12 mouse cellular contexts compared by ENCODE assay signal in the genomic region with DNA sequence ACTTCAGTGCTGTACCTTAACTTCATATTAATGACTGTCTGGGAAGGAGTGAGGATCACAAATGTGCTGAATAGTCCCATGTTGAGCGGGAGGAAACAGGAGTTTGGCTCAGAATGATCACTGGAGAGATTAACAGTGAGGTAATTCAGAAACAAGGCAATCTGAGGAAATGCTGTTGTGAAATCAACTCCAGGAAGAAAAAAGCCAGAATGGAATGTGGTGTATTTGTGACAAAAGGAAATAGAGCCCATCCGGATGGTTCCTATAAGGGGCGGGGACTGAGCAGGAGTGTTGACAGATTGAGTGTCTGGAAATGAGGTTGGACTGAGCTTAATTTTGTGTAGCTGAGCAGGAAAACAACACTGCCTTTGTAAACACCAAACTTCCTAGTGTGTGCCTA.
DNase-seq lines count a peak whose midpoint lies in the region; ATAC-seq and TF ChIP-seq lines count a peak whose summit lies in the region.
"Had no signal": no experiment of that assay in that cellular context is flagged by ENCODE, and none has a peak within 500 bp of the region (broad histone marks: within the 10 kb centered on the region; RNA-seq: fewer than 3 reads in every experiment).

No protein-coding gene starts in this region.

- intact Hi-C loops in gastrocnemius, adult 2 months (cut with DNase I) = no loop called here
- intact Hi-C loops in gastrocnemius, postnatal 36 days (cut with DNase I) = no loop called here

- H3K27me3 ChIP-seq in embryonic facial prominence, embryonic 15.5 days = no peaks in the 10 kb centered on the region
- no peaks in the 10 kb centered on the region for H3K27me3 ChIP-seq in forebrain, embryonic 12.5 days
- H3K27me3 ChIP-seq in midbrain, embryonic 16.5 days (ENCODE audit: control insufficient read depth, insufficient read depth, low read depth, low read length) = no peaks in the 10 kb centered on the region
- H3K27me3 ChIP-seq in midbrain, embryonic 14.5 days (ENCODE audit: control insufficient read depth, insufficient read depth, low read length) = no peaks in the 10 kb centered on the region
- H3K27me3 ChIP-seq: limb, embryonic 15.5 days; neural tube, embryonic 12.5 days had no signal

- peak overlapping the region; percentile 58 for H3K27ac ChIP-seq in gastrocnemius, adult 2 months
- peak overlapping the region; percentile 44; the same call in 1 of the 2 replicates for H3K27ac ChIP-seq in embryonic facial prominence, embryonic 15.5 days (replicated peaks)
- no peak overlapping the region for H3K27ac ChIP-seq in forebrain, embryonic 12.5 days
- no peak overlapping the region for H3K27ac ChIP-seq in midbrain, embryonic 16.5 days (ENCODE audit: low read length)
- no peak overlapping the region for H3K27ac ChIP-seq in midbrain, embryonic 14.5 days (replicated peaks; ENCODE audit: low read depth, low read length)
- H3K27ac ChIP-seq: limb, embryonic 15.5 days; neural tube, embryonic 12.5 days had no signal

- H3K36me3 ChIP-seq in embryonic facial prominence, embryonic 15.5 days = no peaks in the 10 kb centered on the region
- no peaks in the 10 kb centered on the region for H3K36me3 ChIP-seq in forebrain, embryonic 12.5 days (replicated peaks)
- H3K36me3 ChIP-seq in midbrain, embryonic 16.5 days (ENCODE audit: control insufficient read depth, insufficient read depth, low read length) = no peaks in the 10 kb centered on the region
- H3K36me3 ChIP-seq in midbrain, embryonic 14.5 days (ENCODE audit: control insufficient read depth, insufficient read depth, low read length) = no peaks in the 10 kb centered on the region
- H3K36me3 ChIP-seq: limb, embryonic 15.5 days; neural tube, embryonic 12.5 days had no signal

- no peak overlapping the region for H3K4me3 ChIP-seq in gastrocnemius, adult 2 months
- H3K4me3 ChIP-seq in embryonic facial prominence, embryonic 15.5 days (replicated peaks) = no peak overlapping the region
- no peak overlapping the region for H3K4me3 ChIP-seq in forebrain, embryonic 12.5 days (replicated peaks)
- no peak overlapping the region for H3K4me3 ChIP-seq in midbrain, embryonic 16.5 days (ENCODE audit: low read depth, low read length)
- no peak overlapping the region for H3K4me3 ChIP-seq in midbrain, embryonic 14.5 days (replicated peaks; ENCODE audit: low read depth, low read length)
- H3K4me3 ChIP-seq: limb, embryonic 15.5 days; neural tube, embryonic 12.5 days had no signal

- peaks cover 11% of the 10 kb centered on the region; the same call in 1 of the 2 replicates for H3K4me1 ChIP-seq in embryonic facial prominence, embryonic 15.5 days
- no peaks in the 10 kb centered on the region for H3K4me1 ChIP-seq in forebrain, embryonic 12.5 days
- H3K4me1 ChIP-seq in midbrain, embryonic 16.5 days (ENCODE audit: control insufficient read depth, insufficient read depth, low read length) = no peaks in the 10 kb centered on the region
- no peaks in the 10 kb centered on the region for H3K4me1 ChIP-seq in midbrain, embryonic 14.5 days (ENCODE audit: control insufficient read depth, insufficient read depth, low read length)

- H3K9ac ChIP-seq in embryonic facial prominence, embryonic 15.5 days = no peak overlapping the region
- no peak overlapping the region for H3K9ac ChIP-seq in forebrain, embryonic 12.5 days
- no peak overlapping the region for H3K9ac ChIP-seq in midbrain, embryonic 16.5 days (ENCODE audit: low read depth, low read length)
- no peak overlapping the region for H3K9ac ChIP-seq in midbrain, embryonic 14.5 days (replicated peaks; ENCODE audit: low read length)
- H3K9ac ChIP-seq: limb, embryonic 15.5 days; neural tube, embryonic 12.5 days had no signal

- ATAC-seq in embryonic facial prominence, embryonic 15.5 days (ENCODE audit: insufficient number of reproducible peaks, low FRiP score, low TSS enrichment, low read depth) = peak; percentile 51; the same call in 1 of the 2 replicates
- ATAC-seq in forebrain, embryonic 12.5 days (ENCODE audit: low FRiP score) = no peak
- no peak for ATAC-seq in midbrain, embryonic 16.5 days
- ATAC-seq in midbrain, embryonic 14.5 days (ENCODE audit: low FRiP score, low TSS enrichment) = no peak
- ATAC-seq: CD4-positive, CD25-positive, alpha-beta regulatory T cell, adult 4 months had no signal

- 41% methylated on average over 3 of the region's 3 CpGs for WGBS in embryonic facial prominence, embryonic 15.5 days
- WGBS in forebrain, embryonic 12.5 days = 86% methylated on average over 3 of the region's 3 CpGs
- 84% methylated on average over 3 of the region's 3 CpGs for WGBS in midbrain, embryonic 16.5 days
- WGBS in midbrain, embryonic 14.5 days = 86% methylated on average over 3 of the region's 3 CpGs

- no peaks in the 10 kb centered on the region for H3K9me3 ChIP-seq in embryonic facial prominence, embryonic 15.5 days (replicated peaks)
- no peaks in the 10 kb centered on the region for H3K9me3 ChIP-seq in forebrain, embryonic 12.5 days
- no peaks in the 10 kb centered on the region for H3K9me3 ChIP-seq in midbrain, embryonic 16.5 days (replicated peaks; ENCODE audit: control insufficient read depth, low read length, poor library complexity, severe bottlenecking)
- no peaks in the 10 kb centered on the region for H3K9me3 ChIP-seq in midbrain, embryonic 14.5 days (ENCODE audit: control insufficient read depth, low read length)
- H3K9me3 ChIP-seq: limb, embryonic 15.5 days; neural tube, embryonic 12.5 days had no signal

- no peak for TF ChIP-seq CTCF in gastrocnemius, adult 2 months (IDR thresholded peaks at IDR 0.05)

- H3K4me2 ChIP-seq in embryonic facial prominence, embryonic 15.5 days (replicated peaks) = no peak overlapping the region
- no peak overlapping the region for H3K4me2 ChIP-seq in forebrain, embryonic 12.5 days
- no peak overlapping the region for H3K4me2 ChIP-seq in midbrain, embryonic 16.5 days (ENCODE audit: low read length)
- no peak overlapping the region for H3K4me2 ChIP-seq in midbrain, embryonic 14.5 days (ENCODE audit: low read length)
- H3K4me2 ChIP-seq: limb, embryonic 15.5 days; neural tube, embryonic 12.5 days had no signal

- peak; percentile 24 for DNase-seq in gastrocnemius, adult 2 months
- DNase-seq in gastrocnemius, postnatal 36 days = no peak
- peak; percentile 33 to 60 for DNase-seq in kidney, adult 8-10 months
- DNase-seq in lung, postnatal 14 days = peak; percentile 38
- no peak for DNase-seq in midbrain, embryonic 14.5 days
- DNase-seq: cerebellum, postnatal 14 days had no signal

Comparison
In these comparisons a context has a peak if more than half of its experiments do, and no peak if none do; other contexts are left out.
1. DNase-seq: peak in gastrocnemius, adult 2 months (single experiment), kidney, adult 8-10 months (2 of 2) and lung, postnatal 14 days (single experiment); none in gastrocnemius, postnatal 36 days (0 of 2) and midbrain, embryonic 14.5 days (single experiment).
2. H3K27ac ChIP-seq: peak in gastrocnemius, adult 2 months (single experiment) and embryonic facial prominence, embryonic 15.5 days (single experiment); none in forebrain, embryonic 12.5 days (single experiment), midbrain, embryonic 16.5 days (single experiment) and midbrain, embryonic 14.5 days (single experiment).